Mouse (Mus musculus) heart, embryonic 16.5 days (tissue): ENCODE measurements around the gene Nr2f2. TPM values are rescaled to one million over a fixed set of nuclear protein-coding genes. Genes with fewer than 3 reads are reported as not detected.

ENCODE experiments used
- ATAC-seq: fragments of 200-750 bp; cut with Nextera tagmentation; replicated peaks from 2 replicates; pipeline ENCODE4 v1.8.0; 2017; ENCODE audit warnings: moderate number of reproducible peaks; ENCODE audit not compliant: insufficient read depth, low FRiP score; ENCODE audit errors: extremely low read depth
- H3K27ac ChIP-seq: fragments of 300-500 bp; sonication (generic); 2 replicates; pipeline ENCODE4 v1.5.1; 2014; ENCODE audit warnings: mild to moderate bottlenecking, low read length, control low read depth, moderate library complexity
- H3K27me3 ChIP-seq: fragments of 300-500 bp; sonication (generic); 2 replicates; pipeline ENCODE4 v1.6.1; 2014; ENCODE audit warnings: low read length, mixed read lengths; ENCODE audit not compliant: control insufficient read depth, insufficient read depth
- H3K36me3 ChIP-seq: fragments of 300-500 bp; sonication (generic); 2 replicates; pipeline ENCODE4 v1.6.1; 2014; ENCODE audit not compliant: control insufficient read depth, insufficient read depth
- H3K4me1 ChIP-seq: fragments of 300-500 bp; sonication (generic); 2 replicates; pipeline ENCODE4 v1.6.1; 2014; ENCODE audit warnings: low read length, mixed read lengths; ENCODE audit not compliant: control insufficient read depth, insufficient read depth
- H3K4me2 ChIP-seq: fragments of 300-500 bp; sonication (generic); 2 replicates; pipeline ENCODE4 v1.6.1; 2014; ENCODE audit warnings: low read depth, mild to moderate bottlenecking, control low read depth, low read length
- H3K4me3 ChIP-seq: fragments of 300-500 bp; sonication (generic); 2 replicates; pipeline ENCODE4 v1.5.1; 2014; ENCODE audit warnings: mild to moderate bottlenecking, control low read depth, low read length
- H3K9ac ChIP-seq: fragments of 300-500 bp; sonication (generic); 2 replicates; pipeline ENCODE4 v1.6.1; 2014; ENCODE audit warnings: low read length, control low read depth
- H3K9me3 ChIP-seq: fragments of 300-500 bp; sonication (generic); replicated peaks from 2 replicates; pipeline ENCODE4 v1.6.1; 2016; ENCODE audit warnings: low read length; ENCODE audit not compliant: control insufficient read depth
- WGBS: fragments of 180-500 bp; shearing (Covaris S2); extraction: QIAGEN DNeasy Blood & Tissue Kit; methylation state at CpG from one replicate; pipeline ENCODE4 v1.1.7; 2014; 5-methylcytosine and 5-hydroxymethylcytosine counted together
- polyA plus RNA-seq: library from polyadenylated mRNA; unstranded; fragments of >200 nt; fragmentation: Nextera tagmentation; extraction: Ambion mirVana; gene quantifications from 2 replicates; pipeline ENCODE4 v1.2.1, GENCODE M21; 2015

Gene Nr2f2
- polyA plus RNA-seq, 1 experiment from 2014 or later: 15.4 TPM

GRCm38 (mm10) chr7:70332926-70333664 lies 33.4 kb downstream of the Nr2f2 start:
- Histone ChIP-seq H3K4me3 (no peak overlapping the region), H3K27me3 (peaks cover 81% of the 10 kb centered on the region), H3K9me3 (no peaks in the 10 kb centered on the region), H3K27ac (no peak overlapping the region), H3K4me1 (peaks cover 8% of the 10 kb centered on the region), H3K4me2 (no peak overlapping the region), H3K9ac (no peak overlapping the region), H3K36me3 (no peaks in the 10 kb centered on the region)
- 20% methylated on average over 14 of the region's 14 CpGs for WGBS
- no peak for ATAC-seq

DNA sequence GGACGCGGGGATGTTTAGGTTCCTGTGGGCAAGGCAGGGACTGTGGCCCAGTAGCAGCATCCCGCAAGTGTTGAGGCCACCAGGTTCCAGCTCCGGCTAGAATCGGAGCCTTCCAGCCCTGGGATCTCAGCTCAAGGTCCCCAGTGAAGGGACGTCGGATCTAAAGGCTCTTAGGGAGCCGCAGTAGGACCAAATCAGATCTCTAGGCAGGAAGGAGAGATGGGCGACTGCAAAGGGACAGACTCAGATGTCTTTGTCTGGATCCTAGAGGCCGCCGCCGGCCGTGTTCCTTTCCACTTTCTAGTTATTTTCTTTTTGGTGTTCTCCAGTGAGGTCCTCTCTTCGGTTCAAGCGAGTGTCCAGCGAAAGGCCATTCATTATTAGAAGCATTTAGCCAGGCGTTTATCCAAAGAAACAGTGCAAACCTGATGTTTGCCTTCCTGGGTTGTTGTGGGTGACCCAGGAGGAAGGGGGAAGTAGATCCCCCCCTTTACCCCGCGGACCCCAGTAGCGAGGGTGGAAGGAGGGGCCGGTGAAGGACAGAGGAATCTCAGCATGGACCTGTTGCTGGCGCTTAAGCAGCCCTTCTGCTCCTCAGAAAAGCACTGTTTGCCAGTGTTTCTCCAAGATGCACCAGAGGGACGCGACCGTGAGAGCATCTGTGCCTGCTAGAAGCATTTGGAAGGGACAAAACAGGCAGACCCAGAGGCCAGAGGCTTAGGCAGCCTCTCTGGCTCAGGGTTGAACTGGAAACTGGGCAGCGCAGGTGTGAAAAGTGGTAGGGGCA lies 34.3 kb downstream of the Nr2f2 start:
- H3K4me1 ChIP-seq: peaks cover 8% of the 10 kb centered on the region
- 0 out of 2 replicates have a peak, but pooled peaks have one; percentile 6 for ATAC-seq
- no peak overlapping the region for H3K27ac ChIP-seq
- peak overlapping the region; percentile 47 for H3K4me3 ChIP-seq
- peaks cover 80% of the 10 kb centered on the region for H3K27me3 ChIP-seq
- peak overlapping the region; percentile 53; the same call in 1 of the 2 replicates for H3K9ac ChIP-seq
- peak overlapping the region; percentile 72 for H3K4me2 ChIP-seq
- no peaks in the 10 kb centered on the region for H3K9me3 ChIP-seq
- 5% methylated on average over 26 of the region's 26 CpGs for WGBS
- H3K36me3 ChIP-seq: no peaks in the 10 kb centered on the region

GRCm38 (mm10) chr7:70331243-70332063 lies 35.1 kb downstream of the Nr2f2 start:
- 0 out of 2 replicates have a peak, but pooled peaks have one; percentile 32 for ATAC-seq
- peak overlapping the region; percentile 53 for H3K9ac ChIP-seq
- peak overlapping the region; percentile 72 for H3K4me2 ChIP-seq
- H3K27ac ChIP-seq: no peak overlapping the region
- WGBS: under 1% methylated on average over 48 of the region's 48 CpGs
- H3K36me3 ChIP-seq: no peaks in the 10 kb centered on the region
- peak overlapping the region; percentile 47 for H3K4me3 ChIP-seq
- no peaks in the 10 kb centered on the region for H3K9me3 ChIP-seq
- H3K27me3 ChIP-seq: peaks cover 84% of the 10 kb centered on the region
- peaks cover 8% of the 10 kb centered on the region for H3K4me1 ChIP-seq

DNA sequence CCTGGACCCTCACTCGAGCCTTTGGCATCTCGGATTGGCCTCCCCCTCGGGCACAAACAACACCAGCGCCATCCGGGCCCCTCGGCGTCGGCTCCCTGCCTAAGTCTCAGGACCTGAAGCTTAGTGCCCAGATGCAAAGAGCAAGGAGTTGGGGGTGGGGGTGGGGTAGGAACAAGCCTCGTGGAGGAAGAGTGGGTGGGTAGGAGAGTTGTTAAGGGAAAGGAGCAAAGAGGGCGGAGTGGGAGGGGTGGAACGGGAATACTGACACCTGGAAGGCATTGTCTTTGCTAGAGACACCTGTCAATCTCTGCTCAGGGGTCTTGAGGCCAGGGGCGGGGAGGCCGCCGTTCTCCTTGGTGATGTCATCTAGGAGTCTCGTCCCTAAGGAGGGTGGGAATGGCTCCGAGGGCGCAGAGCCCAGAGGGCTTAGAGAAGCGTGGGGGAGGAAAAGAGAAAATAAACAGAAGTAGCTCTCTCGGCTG lies 35.7 kb downstream of the Nr2f2 start:
- Histone ChIP-seq H3K4me1 (peaks cover 8% of the 10 kb centered on the region), H3K9me3 (no peaks in the 10 kb centered on the region), H3K4me2 (peak overlapping the region; percentile 72), H3K27ac (no peak overlapping the region), H3K9ac (no peak overlapping the region), H3K36me3 (no peaks in the 10 kb centered on the region), H3K27me3 (peaks cover 84% of the 10 kb centered on the region), H3K4me3 (peak overlapping the region; percentile 47)
- 2% methylated on average over 19 of the region's 19 CpGs for WGBS
- no peak for ATAC-seq

DNA sequence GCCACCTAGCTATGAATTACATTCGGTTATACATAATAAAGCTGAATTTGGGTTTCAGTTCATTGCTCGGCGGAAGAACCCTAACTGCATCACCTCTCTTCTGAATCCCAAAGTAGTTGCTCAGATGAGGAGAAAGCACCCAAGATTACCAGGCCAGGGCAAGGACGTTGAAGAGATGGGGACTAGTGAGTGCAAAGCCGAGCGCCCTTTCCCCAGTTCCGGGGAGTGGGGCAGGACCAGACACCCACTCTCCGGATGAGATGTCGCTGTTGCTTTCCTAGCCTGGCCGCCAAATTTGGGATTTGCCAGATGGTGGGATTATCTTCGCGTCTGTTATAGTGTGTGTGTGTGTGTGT lies 36.4 kb downstream of the Nr2f2 start:
- peaks cover 8% of the 10 kb centered on the region for H3K4me1 ChIP-seq
- H3K4me3 ChIP-seq: no peak overlapping the region
- no peak for ATAC-seq
- peak overlapping the region; percentile 14; the same call in 1 of the 2 replicates for H3K4me2 ChIP-seq
- H3K27ac ChIP-seq: no peak overlapping the region
- peaks cover 84% of the 10 kb centered on the region for H3K27me3 ChIP-seq
- WGBS: 12% methylated on average over 12 of the region's 12 CpGs
- no peak overlapping the region for H3K9ac ChIP-seq
- H3K36me3 ChIP-seq: no peaks in the 10 kb centered on the region
- H3K9me3 ChIP-seq: no peaks in the 10 kb centered on the region

DNA sequence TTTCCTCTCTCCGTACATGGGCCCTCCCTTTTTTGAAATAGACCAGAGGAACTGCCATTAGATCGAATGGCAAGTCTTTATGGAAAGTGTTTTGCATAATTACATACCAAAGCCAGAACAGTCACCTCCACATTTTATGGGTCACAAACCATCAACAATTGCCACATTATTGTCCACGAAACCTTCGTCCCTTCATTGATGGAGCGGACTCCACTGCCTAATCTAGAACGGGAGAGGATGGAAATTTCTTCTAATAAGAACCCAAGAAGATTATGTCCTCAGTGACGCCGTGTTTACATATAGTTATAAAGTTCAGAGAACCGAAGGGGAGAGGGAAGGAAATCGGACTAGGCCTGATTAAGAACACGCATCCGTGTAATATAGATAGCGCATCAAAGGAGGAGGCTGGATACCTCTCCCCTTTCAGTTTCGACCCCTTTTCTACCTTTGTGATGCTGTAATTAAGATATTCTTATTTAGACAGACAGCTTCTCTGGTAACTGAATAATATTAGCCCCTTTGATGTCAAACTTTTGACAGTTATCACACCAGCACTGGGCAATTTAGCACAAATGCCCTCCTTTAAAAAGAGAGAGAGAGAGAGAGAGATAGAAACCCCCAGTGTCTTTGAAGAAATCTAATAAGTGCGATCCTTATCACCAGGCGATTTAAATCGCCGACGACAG lies 36.9 kb downstream of the Nr2f2 start:
- 17% methylated on average over 19 of the region's 19 CpGs for WGBS

GRCm38 (mm10) chr7:70329037-70329516 lies 37.5 kb downstream of the Nr2f2 start:
- no peaks in the 10 kb centered on the region for H3K9me3 ChIP-seq
- H3K4me3 ChIP-seq: no peak overlapping the region
- peaks cover 84% of the 10 kb centered on the region for H3K27me3 ChIP-seq
- H3K9ac ChIP-seq: no peak overlapping the region
- no peak for ATAC-seq
- no peak overlapping the region for H3K27ac ChIP-seq
- peaks cover 5% of the 10 kb centered on the region for H3K4me1 ChIP-seq
- no peaks in the 10 kb centered on the region for H3K36me3 ChIP-seq
- H3K4me2 ChIP-seq: no peak overlapping the region
- WGBS: 17% methylated on average over 6 of the region's 6 CpGs

More for the DNA sequence above, 36.9 kb downstream of the Nr2f2 start:
- Histone ChIP-seq H3K4me2 (no peak overlapping the region), H3K27ac (no peak overlapping the region), H3K36me3 (no peaks in the 10 kb centered on the region), H3K9ac (no peak overlapping the region), H3K4me1 (peaks cover 7% of the 10 kb centered on the region), H3K4me3 (no peak overlapping the region), H3K9me3 (no peaks in the 10 kb centered on the region), H3K27me3 (peaks cover 84% of the 10 kb centered on the region)
- no peak for ATAC-seq
